Mouse (Mus musculus): ENCODE results near the gene Lrp6. TPM values are rescaled to one million over a fixed set of nuclear protein-coding genes. Genes with fewer than 3 reads are reported as not detected.

The Lrp6 gene
- polyA plus RNA-seq, 1 experiment from 2014 or later, result 14.9 TPM

DNA sequence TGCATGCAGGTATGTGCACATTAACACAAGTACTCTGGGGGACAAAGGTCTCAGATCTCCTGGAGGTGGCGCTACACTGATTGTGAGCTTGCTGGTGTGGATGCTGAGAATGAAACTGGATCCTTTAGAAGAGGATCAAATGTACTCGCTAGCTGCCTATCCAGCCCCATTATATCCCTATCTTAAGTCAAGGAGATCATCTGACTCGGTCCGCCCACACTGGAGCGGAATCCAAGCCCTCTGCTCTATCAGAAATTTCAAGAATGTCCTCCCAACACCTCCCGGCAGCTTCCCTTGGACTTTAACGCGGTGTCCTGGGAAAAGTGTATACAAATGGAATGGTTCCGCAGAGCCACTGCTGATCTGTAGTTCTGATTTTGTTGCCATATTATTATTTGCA is 77.1 kb downstream of the Lrp6 start:
- ATAC-seq (ENCODE audit: extremely low read depth, insufficient number of reproducible peaks, low FRiP score, low TSS enrichment), result no peak; the same call in 1 of the 2 replicates
- WGBS, result 29% methylated on average over 9 of the region's 9 CpGs
- no peaks in the 10 kb centered on the region for H3K27me3 ChIP-seq (replicated peaks)
- H3K9ac ChIP-seq, result no peak overlapping the region
- H3K36me3 ChIP-seq, result peaks cover 22% of the 10 kb centered on the region
- H3K9me3 ChIP-seq, result no peaks in the 10 kb centered on the region
- H3K4me1 ChIP-seq, result peaks cover 31% of the 10 kb centered on the region
- H3K27ac ChIP-seq (replicated peaks), result no peak overlapping the region; the same call in 1 of the 2 replicates
- no peak overlapping the region for H3K4me3 ChIP-seq
- H3K4me2 ChIP-seq, result peak overlapping the region; percentile 34

- H3K4me3 ChIP-seq, result no peak overlapping the region
- no peak overlapping the region for H3K4me2 ChIP-seq
- no peak overlapping the region for H3K27ac ChIP-seq (replicated peaks)
- peaks cover 27% of the 10 kb centered on the region for H3K36me3 ChIP-seq
- H3K9ac ChIP-seq, result no peak overlapping the region
- peaks cover 27% of the 10 kb centered on the region for H3K4me1 ChIP-seq
- no peaks in the 10 kb centered on the region for H3K27me3 ChIP-seq (replicated peaks)
- ATAC-seq (ENCODE audit: extremely low read depth, insufficient number of reproducible peaks, low FRiP score, low TSS enrichment), result no peak
- 84% methylated on average over 4 of the region's 4 CpGs for WGBS
- H3K9me3 ChIP-seq, result no peaks in the 10 kb centered on the region
Observed at GRCm38 (mm10) chr6:134489130-134489529, 77.6 kb downstream of the Lrp6 start.

DNA sequence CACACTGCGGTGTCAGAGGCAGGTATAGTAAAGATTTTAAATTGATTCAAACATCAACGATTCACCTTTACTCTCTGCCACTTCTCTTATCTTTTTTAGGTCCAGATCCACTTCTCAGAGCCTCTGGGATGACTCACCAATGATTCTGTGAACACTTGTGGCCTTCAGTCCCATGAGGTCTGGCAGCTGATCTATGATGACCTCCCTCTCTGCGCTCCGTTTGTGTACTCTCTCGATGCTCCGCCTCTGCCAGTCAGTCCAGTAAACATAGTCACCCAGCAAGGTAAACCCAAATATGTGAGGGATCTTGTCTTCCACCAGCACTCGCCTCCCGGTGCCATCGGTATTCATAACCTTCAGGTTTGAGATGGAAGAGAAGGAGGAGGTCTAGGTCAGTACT is 80.4 kb downstream of the Lrp6 start:
- Histone ChIP-seq H3K9me3 (no peaks in the 10 kb centered on the region), H3K9ac (no peak overlapping the region), H3K36me3 (peaks cover 36% of the 10 kb centered on the region), H3K4me2 (no peak overlapping the region), H3K4me3 (no peak overlapping the region), H3K27ac (replicated peaks) (no peak overlapping the region), H3K27me3 (replicated peaks) (no peaks in the 10 kb centered on the region), H3K4me1 (peaks cover 19% of the 10 kb centered on the region)
- ATAC-seq (ENCODE audit: extremely low read depth, insufficient number of reproducible peaks, low FRiP score, low TSS enrichment), result no peak
- WGBS, result 89% methylated on average over 9 of the region's 9 CpGs

GRCm38 (mm10) chr6:134479481-134479880 is 87.3 kb downstream of the Lrp6 start:
- peaks cover 55% of the 10 kb centered on the region for H3K36me3 ChIP-seq
- H3K27ac ChIP-seq (replicated peaks), result no peak overlapping the region
- 89% methylated on average over 10 of the region's 10 CpGs for WGBS
- H3K9ac ChIP-seq, result no peak overlapping the region
- H3K27me3 ChIP-seq (replicated peaks), result no peaks in the 10 kb centered on the region
- ATAC-seq (ENCODE audit: extremely low read depth, insufficient number of reproducible peaks, low FRiP score, low TSS enrichment), result no peak
- H3K4me3 ChIP-seq, result no peak overlapping the region
- H3K4me2 ChIP-seq, result no peak overlapping the region
- H3K4me1 ChIP-seq, result peaks cover 20% of the 10 kb centered on the region
- no peaks in the 10 kb centered on the region for H3K9me3 ChIP-seq

DNA sequence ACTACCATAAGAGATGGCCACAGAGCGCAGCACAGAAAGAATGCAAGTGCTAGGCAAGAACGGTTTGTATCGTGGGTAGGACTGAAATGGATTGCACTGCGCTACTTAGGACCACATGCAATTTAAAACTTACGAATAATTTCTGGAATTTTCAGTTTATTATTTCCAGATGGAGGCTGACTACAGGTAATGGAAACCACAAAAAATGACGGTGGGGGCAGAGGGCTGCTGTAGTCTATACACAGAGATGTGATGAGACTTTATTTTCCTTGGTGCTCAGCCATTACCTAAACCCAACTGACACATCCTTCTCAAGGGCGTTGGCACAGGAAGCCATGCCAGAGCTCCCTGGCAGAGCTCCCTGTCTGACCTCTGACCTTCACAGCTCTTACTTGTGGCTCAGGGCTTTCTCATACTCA is 93.6 kb downstream of the Lrp6 start:
- Histone ChIP-seq H3K4me1 (peaks cover 36% of the 10 kb centered on the region), H3K9me3 (no peaks in the 10 kb centered on the region), H3K27me3 (replicated peaks) (no peaks in the 10 kb centered on the region), H3K9ac (no peak overlapping the region), H3K4me2 (no peak overlapping the region), H3K4me3 (no peak overlapping the region), H3K27ac (replicated peaks) (no peak overlapping the region), H3K36me3 (peaks cover 35% of the 10 kb centered on the region)
- ATAC-seq (ENCODE audit: extremely low read depth, insufficient number of reproducible peaks, low FRiP score, low TSS enrichment), result no peak
- 87% methylated on average over 7 of the region's 7 CpGs for WGBS

GRCm38 (mm10) chr6:134470857-134471256 is 95.9 kb downstream of the Lrp6 start:
- Histone ChIP-seq H3K4me1 (peaks cover 19% of the 10 kb centered on the region), H3K9me3 (no peaks in the 10 kb centered on the region), H3K27ac (replicated peaks) (peak overlapping the region; percentile 56), H3K4me2 (peak overlapping the region; percentile 60), H3K27me3 (replicated peaks) (no peaks in the 10 kb centered on the region), H3K4me3 (peak overlapping the region; percentile 22), H3K9ac (no peak overlapping the region), H3K36me3 (peaks cover 47% of the 10 kb centered on the region)
- WGBS, result 13% methylated on average over 14 of the region's 14 CpGs
- ATAC-seq (ENCODE audit: extremely low read depth, insufficient number of reproducible peaks, low FRiP score, low TSS enrichment), result peak; percentile 69

GRCm38 (mm10) chr6:134469297-134469696 is 97.5 kb downstream of the Lrp6 start:
- no peak overlapping the region for H3K4me2 ChIP-seq
- no peak overlapping the region for H3K9ac ChIP-seq
- no peak overlapping the region for H3K4me3 ChIP-seq
- ATAC-seq (ENCODE audit: extremely low read depth, insufficient number of reproducible peaks, low FRiP score, low TSS enrichment), result no peak
- no peaks in the 10 kb centered on the region for H3K9me3 ChIP-seq
- H3K4me1 ChIP-seq, result peaks cover 15% of the 10 kb centered on the region
- WGBS, result 96% methylated on average over 2 of the region's 2 CpGs
- no peaks in the 10 kb centered on the region for H3K27me3 ChIP-seq (replicated peaks)
- H3K36me3 ChIP-seq, result peaks cover 55% of the 10 kb centered on the region
- no peak overlapping the region for H3K27ac ChIP-seq (replicated peaks)

DNA sequence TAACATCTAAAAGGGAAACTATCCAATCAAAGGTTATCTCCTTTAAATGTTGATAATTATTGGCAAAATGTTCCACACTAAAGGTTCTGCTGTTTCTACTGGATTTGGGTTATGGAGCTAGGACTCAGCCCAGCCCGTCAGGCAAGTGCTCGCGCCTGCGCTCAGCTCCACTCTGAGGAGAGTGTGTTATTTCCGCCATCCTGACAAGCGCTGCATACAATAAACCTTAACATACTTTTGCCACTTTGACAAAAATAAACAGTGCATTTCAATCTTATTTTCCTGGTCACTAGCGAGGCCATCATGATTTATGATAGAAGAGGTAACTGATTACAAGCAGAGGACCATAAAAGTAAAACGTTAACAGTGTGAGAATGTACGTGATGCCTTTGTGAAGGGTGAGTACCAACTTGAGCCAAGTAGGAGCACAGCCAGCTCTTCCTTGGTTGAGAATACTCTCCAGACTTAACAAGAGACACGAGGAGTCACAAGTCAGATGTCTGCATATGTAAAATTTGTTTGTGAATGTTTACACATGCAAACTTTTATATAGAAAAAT is 100.0 kb downstream of the Lrp6 start:
- WGBS, result 88% methylated on average over 10 of the region's 10 CpGs
- Histone ChIP-seq H3K9ac (no peak overlapping the region), H3K9me3 (no peaks in the 10 kb centered on the region), H3K27ac (replicated peaks) (no peak overlapping the region), H3K4me3 (no peak overlapping the region), H3K36me3 (peaks cover 75% of the 10 kb centered on the region), H3K27me3 (replicated peaks) (no peaks in the 10 kb centered on the region), H3K4me2 (no peak overlapping the region), H3K4me1 (peaks cover 12% of the 10 kb centered on the region)
- no peak for ATAC-seq (ENCODE audit: extremely low read depth, insufficient number of reproducible peaks, low FRiP score, low TSS enrichment)

GRCm38 (mm10) chr6:134461175-134461574 is 105.6 kb downstream of the Lrp6 start:
- WGBS, result 84% methylated on average over 6 of the region's 6 CpGs
- no peak overlapping the region for H3K9ac ChIP-seq
- H3K27me3 ChIP-seq (replicated peaks), result no peaks in the 10 kb centered on the region
- H3K4me1 ChIP-seq, result no peaks in the 10 kb centered on the region
- no peak for ATAC-seq (ENCODE audit: extremely low read depth, insufficient number of reproducible peaks, low FRiP score, low TSS enrichment)
- no peak overlapping the region for H3K4me2 ChIP-seq
- H3K36me3 ChIP-seq, result peaks cover 91% of the 10 kb centered on the region
- no peak overlapping the region for H3K27ac ChIP-seq (replicated peaks)
- H3K4me3 ChIP-seq, result no peak overlapping the region
- no peaks in the 10 kb centered on the region for H3K9me3 ChIP-seq

GRCm38 (mm10) chr6:134458376-134458775 is 108.4 kb downstream of the Lrp6 start:
- Histone ChIP-seq H3K4me1 (no peaks in the 10 kb centered on the region), H3K9me3 (no peaks in the 10 kb centered on the region), H3K4me3 (no peak overlapping the region), H3K4me2 (no peak overlapping the region), H3K27ac (replicated peaks) (no peak overlapping the region), H3K9ac (no peak overlapping the region), H3K27me3 (replicated peaks) (no peaks in the 10 kb centered on the region), H3K36me3 (peaks cover 92% of the 10 kb centered on the region)
- ATAC-seq (ENCODE audit: extremely low read depth, insufficient number of reproducible peaks, low FRiP score, low TSS enrichment), result no peak
- 86% methylated on average over 1 of the region's 1 CpGs for WGBS

GRCm38 (mm10) chr6:134454093-134454492 is 112.7 kb downstream of the Lrp6 start:
- Histone ChIP-seq H3K9me3 (no peaks in the 10 kb centered on the region), H3K36me3 (peaks cover 95% of the 10 kb centered on the region), H3K27ac (replicated peaks) (no peak overlapping the region), H3K4me2 (no peak overlapping the region), H3K9ac (no peak overlapping the region), H3K4me3 (no peak overlapping the region), H3K4me1 (peaks cover 6% of the 10 kb centered on the region; the same call in 1 of the 2 replicates), H3K27me3 (replicated peaks) (no peaks in the 10 kb centered on the region)
- 85% methylated on average over 1 of the region's 1 CpGs for WGBS
- no peak for ATAC-seq (ENCODE audit: extremely low read depth, insufficient number of reproducible peaks, low FRiP score, low TSS enrichment)

DNA sequence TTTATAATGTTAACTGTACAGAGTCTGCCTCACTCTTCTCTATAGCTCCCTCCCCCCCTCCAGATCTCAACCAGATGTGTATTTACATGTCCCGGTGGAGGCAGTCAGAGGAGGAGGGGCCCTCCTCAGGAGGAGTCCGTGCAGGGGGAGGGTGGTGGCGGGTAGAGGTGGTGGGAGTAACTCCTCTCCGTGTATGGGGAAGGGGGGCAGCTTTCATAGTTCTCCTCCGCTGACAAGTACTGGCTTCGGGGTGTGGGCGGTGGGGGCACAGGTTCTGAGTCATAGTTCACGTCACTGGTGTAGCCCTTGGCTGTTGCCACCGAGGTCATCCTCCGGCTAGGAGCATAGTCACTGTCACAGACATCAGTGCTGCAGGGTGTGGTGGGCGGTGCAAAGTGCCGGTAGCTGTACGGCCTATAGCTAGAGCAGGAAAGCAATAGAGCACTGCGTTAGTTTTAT is 116.1 kb downstream of the Lrp6 start:
- H3K27me3 ChIP-seq (replicated peaks), result no peaks in the 10 kb centered on the region
- no peak overlapping the region for H3K4me2 ChIP-seq
- peaks cover 86% of the 10 kb centered on the region for H3K36me3 ChIP-seq
- no peak overlapping the region for H3K27ac ChIP-seq (replicated peaks)
- WGBS, result 53% methylated on average over 14 of the region's 14 CpGs
- H3K9me3 ChIP-seq, result no peaks in the 10 kb centered on the region
- peak; percentile 46; the same call in 1 of the 2 replicates for ATAC-seq (ENCODE audit: extremely low read depth, insufficient number of reproducible peaks, low FRiP score, low TSS enrichment)
- peaks cover 6% of the 10 kb centered on the region; the same call in 1 of the 2 replicates for H3K4me1 ChIP-seq
- H3K9ac ChIP-seq, result no peak overlapping the region
- H3K4me3 ChIP-seq, result no peak overlapping the region

Measured in heart, embryonic 13.5 days (tissue).